Mouse (Mus musculus) thymus, adult 2 months (tissue): ENCODE measurements around the gene Dhrs4.

Source experiments
- CTCF ChIP-seq: fragments of 200-500 bp; IDR thresholded peaks from 2 replicates; pipeline ENCODE4 v1.5.1; 2012; ENCODE audit warnings: mild to moderate bottlenecking, control low read depth, low read length, moderate library complexity, borderline replicate concordance; ENCODE audit not compliant: control insufficient read depth, poor library complexity, insufficient read depth; ENCODE audit errors: extremely low read depth
- POLR2A ChIP-seq: fragments of 200-500 bp; IDR thresholded peaks from 2 replicates; pipeline ENCODE4 v1.6.1; 2012; ENCODE audit warnings: mild to moderate bottlenecking, low read length, control low read depth, moderate library complexity; ENCODE audit not compliant: control insufficient read depth, poor library complexity, insufficient read depth; ENCODE audit errors: extremely low read depth

DNA sequence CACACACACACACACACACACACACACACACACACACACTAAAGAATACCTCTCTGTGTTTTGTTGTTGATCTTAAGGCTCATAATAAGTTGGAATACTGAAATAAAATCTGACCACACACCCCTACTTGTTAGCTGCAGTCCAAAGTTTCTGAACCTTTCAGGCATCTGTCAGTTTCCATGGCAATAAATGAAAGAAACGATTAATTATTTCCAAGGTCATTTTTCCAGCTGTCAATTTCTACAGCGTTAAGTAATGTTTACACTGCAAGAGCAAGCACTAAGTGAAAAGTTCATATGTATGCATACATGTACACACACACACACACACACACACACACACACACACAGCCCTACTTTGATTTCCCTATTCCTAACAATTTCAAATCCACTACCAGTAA lies 20.9 kb upstream of the Dhrs4 start:
- TF ChIP-seq POLR2A (no peak), CTCF (no peak)
